Mouse (Mus musculus): ENCODE data around the gene Acsl5. TPM values are rescaled to one million over a fixed set of nuclear protein-coding genes. Genes with fewer than 3 reads are reported as not detected.

Gene Acsl5
- polyA plus RNA-seq, 1 experiment, result 16.0 TPM

DNA sequence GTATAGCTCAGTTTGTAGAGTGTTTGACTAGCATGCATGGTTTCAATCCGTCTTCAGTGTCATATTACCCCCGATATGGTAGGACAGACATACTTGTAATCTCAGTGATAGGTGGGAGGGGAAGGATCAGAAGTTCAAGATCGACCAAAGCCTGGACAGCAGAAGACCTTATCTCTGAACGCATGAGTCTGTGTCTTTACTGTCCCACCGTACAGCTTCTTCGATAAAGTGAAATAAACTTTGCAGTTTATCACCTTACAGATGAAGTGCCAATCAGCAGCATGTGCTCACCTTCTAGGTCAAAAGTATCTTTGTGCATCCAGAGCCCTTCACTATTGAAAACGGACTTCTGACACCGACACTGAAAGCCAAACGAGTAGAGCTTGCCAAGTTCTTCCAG, 43.3 kb downstream of the Acsl5 start:
- TF ChIP-seq MAX (IDR thresholded peaks at IDR 0.05; ENCODE audit: low read depth) (no peak), MYOG (IDR thresholded peaks at IDR 0.05; ENCODE audit: control insufficient read depth in 1 of 3, insufficient read depth in 1 of 3, insufficient read length in 2 of 3, low read depth in 2 of 3) (no peak), POLR2A (IDR thresholded peaks at IDR 0.05; ENCODE audit: insufficient read length, low read depth) (no peak), SRF (IDR thresholded peaks at IDR 0.05; ENCODE audit: control insufficient read depth, insufficient read length, low read depth) (no peak), E2F4 (IDR thresholded peaks at IDR 0.05; ENCODE audit: insufficient read depth) (no peak), TCF3 (IDR thresholded peaks at IDR 0.05; ENCODE audit: insufficient read length, low read depth) (no peak), TCF12 (IDR thresholded peaks at IDR 0.05; ENCODE audit: insufficient read depth, poor library complexity, severe bottlenecking) (no peak)
- H3ac ChIP-seq (ENCODE audit: control insufficient read depth, insufficient read length), result no peak overlapping the region
- no peaks in the 10 kb centered on the region for H3K27me3 ChIP-seq (ENCODE audit: control insufficient read depth, insufficient read depth, insufficient read length)
- peaks cover 29% of the 10 kb centered on the region for H3K36me3 ChIP-seq (ENCODE audit: control insufficient read depth, insufficient read depth)
- H3K4me3 ChIP-seq, result no peak overlapping the region
- H3K79me2 ChIP-seq (ENCODE audit: control insufficient read depth, insufficient read depth), result no peaks in the 10 kb centered on the region
- no peak overlapping the region for H3K4me2 ChIP-seq (ENCODE audit: low read depth)

DNA sequence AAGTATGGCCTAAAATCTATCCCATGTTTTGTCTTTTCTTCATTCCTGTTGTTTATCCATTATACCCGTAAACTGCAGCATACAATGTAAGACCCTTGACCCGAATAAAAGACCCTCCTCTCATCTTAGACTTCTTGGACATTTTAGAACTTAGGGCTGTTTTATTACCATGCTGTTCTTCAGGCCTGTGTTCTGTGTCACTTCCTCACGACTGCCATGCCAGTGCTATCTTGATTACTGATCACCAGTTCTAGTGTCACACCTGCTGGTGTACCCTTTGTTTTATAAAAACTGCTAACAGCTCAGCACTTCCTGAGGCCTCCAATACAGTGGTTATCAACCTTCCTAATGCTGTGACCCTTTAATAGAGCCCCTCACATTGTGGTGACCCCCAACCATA, 43.8 kb downstream of the Acsl5 start:
- Histone ChIP-seq H3K79me2 (ENCODE audit: control insufficient read depth, insufficient read depth) (no peaks in the 10 kb centered on the region), H3ac (ENCODE audit: control insufficient read depth, insufficient read length) (no peak overlapping the region), H3K4me2 (ENCODE audit: low read depth) (no peak overlapping the region), H3K27me3 (ENCODE audit: control insufficient read depth, insufficient read depth, insufficient read length) (no peaks in the 10 kb centered on the region), H3K36me3 (ENCODE audit: control insufficient read depth, insufficient read depth) (peaks cover 34% of the 10 kb centered on the region), H3K4me3 (no peak overlapping the region)
- TF ChIP-seq MYOG (IDR thresholded peaks at IDR 0.05; ENCODE audit: control insufficient read depth in 1 of 3, insufficient read depth in 1 of 3, insufficient read length in 2 of 3, low read depth in 2 of 3) (no peak), CEBPB (IDR thresholded peaks at IDR 0.05; ENCODE audit: insufficient read depth, poor library complexity, severe bottlenecking) (no peak)

- no peaks in the 10 kb centered on the region for H3K79me2 ChIP-seq (ENCODE audit: control insufficient read depth, insufficient read depth)
- peaks cover 36% of the 10 kb centered on the region for H3K36me3 ChIP-seq (ENCODE audit: control insufficient read depth, insufficient read depth)
- H3ac ChIP-seq (ENCODE audit: control insufficient read depth, insufficient read length), result no peak overlapping the region
- no peaks in the 10 kb centered on the region for H3K27me3 ChIP-seq (ENCODE audit: control insufficient read depth, insufficient read depth, insufficient read length)
- no peak overlapping the region for H3K4me3 ChIP-seq
- TF ChIP-seq TCF12 (IDR thresholded peaks at IDR 0.05; ENCODE audit: insufficient read depth, poor library complexity, severe bottlenecking) (no peak), CEBPB (IDR thresholded peaks at IDR 0.05; ENCODE audit: insufficient read depth, poor library complexity, severe bottlenecking) (no peak), MAX (IDR thresholded peaks at IDR 0.05; ENCODE audit: low read depth) (no peak), REST (IDR thresholded peaks at IDR 0.05; ENCODE audit: insufficient read depth, insufficient read length) (no peak), POLR2AphosphoS2 (IDR thresholded peaks at IDR 0.05; ENCODE audit: insufficient read length, low read depth) (no peak)
- no peak overlapping the region for H3K4me2 ChIP-seq (ENCODE audit: low read depth)
These were observed 44.6 kb downstream of the Acsl5 start for GRCm38 (mm10) chr19:55296301-55296700.

DNA sequence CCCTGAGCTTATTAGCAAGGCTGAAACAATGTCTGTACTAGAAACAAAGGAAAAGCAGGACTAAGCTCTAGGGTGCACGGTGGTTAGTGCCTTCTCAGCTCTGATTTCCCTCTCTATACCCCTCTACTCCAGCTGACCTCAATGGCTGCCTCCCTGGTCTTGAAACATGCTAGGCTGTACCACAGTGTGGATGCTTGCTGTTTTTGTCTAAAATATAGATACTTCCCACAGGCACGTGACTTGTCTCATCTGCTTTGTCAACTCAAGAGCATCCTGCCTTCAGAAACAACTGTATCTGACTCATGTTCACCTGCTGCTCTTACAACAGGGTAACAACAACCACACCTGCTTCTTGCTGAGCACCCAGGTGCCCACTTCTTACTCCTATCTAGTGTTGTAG, 45.8 kb downstream of the Acsl5 start:
- TF ChIP-seq REST (IDR thresholded peaks at IDR 0.05; ENCODE audit: insufficient read depth, insufficient read length) (no peak), POLR2A (IDR thresholded peaks at IDR 0.05; ENCODE audit: insufficient read length, low read depth) (no peak), CEBPB (IDR thresholded peaks at IDR 0.05; ENCODE audit: insufficient read depth, poor library complexity, severe bottlenecking) (no peak), E2F4 (IDR thresholded peaks at IDR 0.05; ENCODE audit: insufficient read depth) (no peak), TCF12 (IDR thresholded peaks at IDR 0.05; ENCODE audit: insufficient read depth, poor library complexity, severe bottlenecking) (no peak), SRF (IDR thresholded peaks at IDR 0.05; ENCODE audit: control insufficient read depth, insufficient read length, low read depth) (no peak), MAX (IDR thresholded peaks at IDR 0.05; ENCODE audit: low read depth) (no peak), POLR2AphosphoS2 (IDR thresholded peaks at IDR 0.05; ENCODE audit: insufficient read length, low read depth) (no peak), USF1 (IDR thresholded peaks at IDR 0.05; ENCODE audit: low read depth) (no peak), MYOG (IDR thresholded peaks at IDR 0.05; ENCODE audit: control insufficient read depth in 1 of 3, insufficient read depth in 1 of 3, insufficient read length in 2 of 3, low read depth in 2 of 3) (no peak)
- peaks cover 40% of the 10 kb centered on the region for H3K36me3 ChIP-seq (ENCODE audit: control insufficient read depth, insufficient read depth)
- no peaks in the 10 kb centered on the region for H3K27me3 ChIP-seq (ENCODE audit: control insufficient read depth, insufficient read depth, insufficient read length)
- no peak overlapping the region for H3ac ChIP-seq (ENCODE audit: control insufficient read depth, insufficient read length)
- H3K4me2 ChIP-seq (ENCODE audit: low read depth), result no peak overlapping the region
- no peak overlapping the region for H3K4me3 ChIP-seq
- H3K79me2 ChIP-seq (ENCODE audit: control insufficient read depth, insufficient read depth), result no peaks in the 10 kb centered on the region

- TF ChIP-seq TCF3 (IDR thresholded peaks at IDR 0.05; ENCODE audit: insufficient read length, low read depth) (no peak), CEBPB (IDR thresholded peaks at IDR 0.05; ENCODE audit: insufficient read depth, poor library complexity, severe bottlenecking) (no peak), USF1 (IDR thresholded peaks at IDR 0.05; ENCODE audit: low read depth) (no peak), POLR2A (IDR thresholded peaks at IDR 0.05; ENCODE audit: insufficient read length, low read depth) (no peak), E2F4 (IDR thresholded peaks at IDR 0.05; ENCODE audit: insufficient read depth) (no peak)
- Histone ChIP-seq H3K79me2 (ENCODE audit: control insufficient read depth, insufficient read depth) (no peaks in the 10 kb centered on the region), H3K4me3 (no peak overlapping the region), H3K4me2 (ENCODE audit: low read depth) (no peak overlapping the region), H3K27me3 (ENCODE audit: control insufficient read depth, insufficient read depth, insufficient read length) (no peaks in the 10 kb centered on the region), H3K36me3 (ENCODE audit: control insufficient read depth, insufficient read depth) (peaks cover 42% of the 10 kb centered on the region), H3ac (ENCODE audit: control insufficient read depth, insufficient read length) (no peak overlapping the region)
These were observed 46.2 kb downstream of the Acsl5 start for GRCm38 (mm10) chr19:55297961-55298360.

- no peaks in the 10 kb centered on the region for H3K27me3 ChIP-seq (ENCODE audit: control insufficient read depth, insufficient read depth, insufficient read length)
- H3K36me3 ChIP-seq (ENCODE audit: control insufficient read depth, insufficient read depth), result peaks cover 54% of the 10 kb centered on the region
- no peak overlapping the region for H3K4me2 ChIP-seq (ENCODE audit: low read depth)
- H3K79me2 ChIP-seq (ENCODE audit: control insufficient read depth, insufficient read depth), result no peaks in the 10 kb centered on the region
- H3ac ChIP-seq (ENCODE audit: control insufficient read depth, insufficient read length), result no peak overlapping the region
- no peak overlapping the region for H3K4me3 ChIP-seq
- TF ChIP-seq TCF12 (IDR thresholded peaks at IDR 0.05; ENCODE audit: insufficient read depth, poor library complexity, severe bottlenecking) (no peak), MYOD1 (IDR thresholded peaks at IDR 0.05; ENCODE audit: control insufficient read depth in 1 of 3, insufficient read length in 2 of 3, low read depth in 2 of 3) (no peak), USF1 (IDR thresholded peaks at IDR 0.05; ENCODE audit: low read depth) (no peak), MYOG (IDR thresholded peaks at IDR 0.05; ENCODE audit: control insufficient read depth in 1 of 3, insufficient read depth in 1 of 3, insufficient read length in 2 of 3, low read depth in 2 of 3) (no peak), CEBPB (IDR thresholded peaks at IDR 0.05; ENCODE audit: insufficient read depth, poor library complexity, severe bottlenecking) (no peak), SRF (IDR thresholded peaks at IDR 0.05; ENCODE audit: control insufficient read depth, insufficient read length, low read depth) (no peak), REST (IDR thresholded peaks at IDR 0.05; ENCODE audit: insufficient read depth, insufficient read length) (no peak), POLR2A (IDR thresholded peaks at IDR 0.05; ENCODE audit: insufficient read length, low read depth) (no peak), TCF3 (IDR thresholded peaks at IDR 0.05; ENCODE audit: insufficient read length, low read depth) (no peak), E2F4 (IDR thresholded peaks at IDR 0.05; ENCODE audit: insufficient read depth) (no peak), POLR2AphosphoS2 (IDR thresholded peaks at IDR 0.05; ENCODE audit: insufficient read length, low read depth) (no peak), MAX (IDR thresholded peaks at IDR 0.05; ENCODE audit: low read depth) (no peak)
These were observed 47.6 kb downstream of the Acsl5 start for GRCm38 (mm10) chr19:55299378-55299777.

Measured in myocyte (in vitro differentiated cells).